ENCODE assay signal across 24 mouse cellular contexts in the genomic region with DNA sequence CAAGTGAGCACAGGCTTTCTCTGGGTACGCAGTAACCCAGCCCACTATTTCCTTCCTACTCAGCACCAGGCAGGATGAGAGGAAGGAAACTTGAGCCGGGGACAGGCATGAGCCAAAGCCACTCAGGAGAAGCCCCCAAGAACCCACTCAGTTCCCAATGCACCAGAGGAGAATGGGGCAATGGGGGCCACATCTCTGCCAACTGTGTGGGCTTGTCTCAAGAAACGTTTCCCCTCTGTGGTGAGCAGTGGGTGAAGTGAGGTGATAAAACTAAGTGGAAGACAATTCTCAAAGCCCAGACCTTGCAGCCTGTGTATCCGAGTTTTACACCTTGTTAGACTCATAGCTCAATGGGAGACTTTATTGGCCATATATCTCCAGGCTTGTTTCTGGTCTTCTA. TPM values are rescaled to one million over a fixed set of nuclear protein-coding genes. Genes with fewer than 3 reads are reported as not detected.
"Had no signal": no experiment of that assay in that cellular context is flagged by ENCODE, and none has a peak within 500 bp of the region (broad histone marks: within the 10 kb centered on the region; RNA-seq: fewer than 3 reads in every experiment).

TSS of gene Teddm1a (plus strand) at position 301 of the 400 bp plus-strand sequence.

- H3K27me3 ChIP-seq: neural tube, embryonic 12.5 days had no signal

- H3K9ac ChIP-seq: liver, embryonic 14.5 days; lung, embryonic 14.5 days; midbrain, embryonic 12.5 days; neural tube, embryonic 12.5 days had no signal

- ATAC-seq: midbrain, embryonic 16.5 days had no signal

- H3K4me3 ChIP-seq: megakaryocyte, embryonic 14.5 days; midbrain, embryonic 12.5 days; neural tube, embryonic 12.5 days had no signal

- DNase-seq: lung, adult 18-20 months; lung, embryonic 14.5 days; lung, postnatal 10 days; lung, postnatal 4 days; midbrain, embryonic 14.5 days; right cerebral cortex, postnatal 25 days; right cerebral cortex, postnatal 4 days; spleen, adult 18-20 months; thymus, adult 18-20 months; thymus, postnatal 14 days; thymus, postnatal 36 days had no signal

- H3K27ac ChIP-seq: liver, embryonic 14.5 days; midbrain, embryonic 12.5 days; neural tube, embryonic 12.5 days had no signal

- H3K4me2 ChIP-seq: lung, embryonic 14.5 days; midbrain, embryonic 12.5 days; neural tube, embryonic 12.5 days had no signal

- H3K4me1 ChIP-seq: neural tube, embryonic 12.5 days had no signal

- H3K9me3 ChIP-seq: megakaryocyte, embryonic 14.5 days; midbrain, embryonic 12.5 days; neural tube, embryonic 12.5 days had no signal

- H3K36me3 ChIP-seq: midbrain, embryonic 12.5 days; neural tube, embryonic 12.5 days had no signal

RNA-seq across cellular contexts. Expression of gene Teddm1a, which starts in this region (rescaled TPM):
- total RNA-seq: monocyte, adult 5-6 weeks; neutrophil, adult 5-6 weeks had no signal
- polyA plus RNA-seq: liver, embryonic 14.5 days; lung, embryonic 14.5 days; lung, embryonic 16.5 days; midbrain, embryonic 12.5 days; midbrain, embryonic 14.5 days; midbrain, embryonic 16.5 days; neural tube, embryonic 12.5 days; neural tube, embryonic 14.5 days; small intestine, adult 2 months; stomach, embryonic 14.5 days; stomach, embryonic 16.5 days; thymus, postnatal 0 days had no signal
